1 mouse cellular context compared by ENCODE assay signal in genomic region chr15:78289775-78290174, GRCm38 (mm10). TPM values are rescaled to one million over a fixed set of nuclear protein-coding genes. Genes with fewer than 3 reads are reported as not detected.
"Had no signal": no experiment of that assay in that cellular context is flagged by ENCODE, and none has a peak within 500 bp of the region (broad histone marks: within the 10 kb centered on the region; RNA-seq: fewer than 3 reads in every experiment).

No protein-coding gene starts in this region.

RNA-seq across cellular contexts. Expression of gene Csf2rb2, which starts 15.7 kb away (rescaled TPM):
- polyA plus RNA-seq: forebrain, embryonic 14.5 days had no signal
